Mouse (Mus musculus) forebrain, embryonic 13.5 days (tissue): ENCODE results near the gene Pheta2. TPM values are rescaled to one million over a fixed set of nuclear protein-coding genes. Genes with fewer than 3 reads are reported as not detected.

Experiments
- ATAC-seq: fragments of 200-750 bp; cut with Nextera tagmentation; 2 replicates; pipeline ENCODE4 v1.8.0; 2017
- H3K27ac ChIP-seq: fragments of 300-500 bp; sonication (generic); 2 replicates; pipeline ENCODE4 v1.5.1; 2015; ENCODE audit warnings: inconsistent platforms, mild to moderate bottlenecking, moderate library complexity
- H3K27me3 ChIP-seq: fragments of 300-500 bp; sonication (generic); 2 replicates; pipeline ENCODE4 v1.6.1; 2015; ENCODE audit warnings: mild to moderate bottlenecking, inconsistent platforms
- H3K36me3 ChIP-seq: fragments of 300-500 bp; sonication (generic); 2 replicates; pipeline ENCODE4 v1.6.1; 2015; ENCODE audit warnings: mild to moderate bottlenecking, inconsistent platforms; ENCODE audit not compliant: poor library complexity, severe bottlenecking
- H3K4me1 ChIP-seq: fragments of 300-500 bp; sonication (generic); 2 replicates; pipeline ENCODE4 v1.6.1; 2015; ENCODE audit warnings: inconsistent platforms
- H3K4me2 ChIP-seq: fragments of 300-500 bp; sonication (generic); 2 replicates; pipeline ENCODE4 v1.6.1; 2015; ENCODE audit warnings: inconsistent platforms, mild to moderate bottlenecking, moderate library complexity
- H3K4me3 ChIP-seq: fragments of 300-500 bp; sonication (generic); 2 replicates; pipeline ENCODE4 v1.5.1; 2015; ENCODE audit warnings: mild to moderate bottlenecking, inconsistent platforms
- H3K9ac ChIP-seq: fragments of 300-500 bp; sonication (generic); 2 replicates; pipeline ENCODE4 v1.6.1; 2015; ENCODE audit warnings: mild to moderate bottlenecking, inconsistent platforms
- H3K9me3 ChIP-seq: fragments of 300-500 bp; sonication (generic); replicated peaks from 2 replicates; pipeline ENCODE4 v1.6.1; 2016; ENCODE audit warnings: inconsistent platforms
- WGBS: fragments of 180-500 bp; shearing (Covaris S2); methylation state at CpG from one replicate; pipeline ENCODE4 v1.1.7; 2015; 5-methylcytosine and 5-hydroxymethylcytosine counted together
- polyA plus RNA-seq: library from polyadenylated mRNA; unstranded; fragments of >200 nt; fragmentation: Nextera tagmentation; extraction: Ambion mirVana; gene quantifications from 2 replicates; pipeline ENCODE4 v1.2.1, GENCODE M21; 2015

Pheta2 gene
- polyA plus RNA-seq, 1 experiment from 2014 or later = 1.3 TPM

DNA sequence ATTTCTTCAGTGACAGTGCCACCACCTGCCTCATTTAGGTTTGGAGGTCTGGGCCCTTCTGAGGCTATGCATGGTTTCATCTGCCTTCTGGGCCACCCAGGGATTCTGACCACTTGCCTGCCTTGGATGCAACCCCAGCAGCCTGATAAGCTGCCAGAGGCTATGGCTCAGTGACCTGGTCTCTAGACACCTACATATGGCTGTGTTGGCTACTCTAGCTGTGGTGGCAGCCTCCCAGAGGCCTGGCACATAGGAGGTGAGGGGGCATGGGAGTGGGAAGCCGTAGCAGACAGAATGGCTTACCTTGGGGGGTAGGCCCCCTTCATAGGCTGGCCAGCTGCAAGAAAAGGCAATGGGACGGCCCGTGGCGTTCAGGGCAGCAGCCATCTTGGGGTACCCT is 3.5 kb upstream of the Pheta2 start:
- 93% methylated on average over 4 of the region's 4 CpGs for WGBS
- Histone ChIP-seq H3K9ac (no peak overlapping the region; the same call in 1 of the 2 replicates), H3K4me3 (no peak overlapping the region), H3K27ac (no peak overlapping the region), H3K27me3 (peaks cover 8% of the 10 kb centered on the region), H3K9me3 (no peaks in the 10 kb centered on the region), H3K4me2 (no peak overlapping the region), H3K36me3 (peaks cover 34% of the 10 kb centered on the region), H3K4me1 (peaks cover 22% of the 10 kb centered on the region)
- ATAC-seq = no peak

DNA sequence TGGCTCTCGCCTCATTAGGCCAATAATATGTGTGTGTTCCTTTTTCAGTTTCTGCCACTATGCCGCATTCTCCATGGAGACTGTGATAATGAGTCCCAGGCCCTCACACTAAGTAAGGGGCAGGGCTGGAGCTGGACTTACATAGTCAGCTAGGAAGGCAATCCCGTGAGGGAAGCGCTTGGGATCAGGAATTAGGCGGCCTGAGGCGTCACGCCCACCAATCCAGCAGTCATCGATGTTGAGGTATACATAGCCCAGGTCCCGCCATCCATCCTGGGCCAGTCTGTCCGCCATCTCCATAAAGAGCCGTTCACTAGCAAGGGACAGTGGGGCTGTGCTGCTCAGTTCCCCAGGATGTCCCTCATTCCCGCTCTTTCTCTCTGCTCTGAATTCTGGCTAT is 2.1 kb upstream of the Pheta2 start:
- ATAC-seq = no peak
- Histone ChIP-seq H3K36me3 (peaks cover 22% of the 10 kb centered on the region), H3K4me1 (peaks cover 28% of the 10 kb centered on the region), H3K27ac (no peak overlapping the region), H3K9me3 (no peaks in the 10 kb centered on the region), H3K9ac (0 out of 2 replicates have a peak overlapping the region, but pooled peaks have one; percentile 26), H3K4me2 (no peak overlapping the region), H3K27me3 (peaks cover 20% of the 10 kb centered on the region), H3K4me3 (no peak overlapping the region)
- whole genome bisulfite sequencing = 59% methylated on average over 12 of the region's 12 CpGs

DNA sequence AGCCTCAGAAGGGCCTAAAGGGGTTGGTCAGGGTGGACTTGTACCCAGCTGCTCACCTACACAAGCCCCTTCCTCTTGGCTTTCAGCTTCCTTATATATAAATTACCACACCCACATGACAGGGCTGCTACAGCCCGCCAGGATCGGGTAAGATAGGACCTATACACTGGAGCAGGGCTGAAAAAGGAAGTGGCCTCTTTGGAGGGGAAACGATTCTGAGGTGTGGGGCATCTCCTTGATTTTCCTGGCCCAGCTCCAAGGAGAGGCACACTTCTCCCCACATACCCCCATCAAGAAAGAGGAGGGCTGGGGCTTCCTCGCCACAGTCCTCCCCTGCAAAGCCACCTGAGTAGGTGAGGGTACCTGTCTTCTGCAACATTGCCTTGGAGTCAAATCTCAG is 867 bp upstream of the Pheta2 start:
- peak overlapping the region; percentile 66 for H3K4me2 ChIP-seq
- WGBS = 42% methylated on average over 4 of the region's 4 CpGs
- peak overlapping the region; percentile 70 for H3K9ac ChIP-seq
- H3K9me3 ChIP-seq = no peaks in the 10 kb centered on the region
- H3K4me1 ChIP-seq = peaks cover 28% of the 10 kb centered on the region
- H3K4me3 ChIP-seq = peak overlapping the region; percentile 53
- H3K36me3 ChIP-seq = peaks cover 21% of the 10 kb centered on the region
- no peak overlapping the region for H3K27ac ChIP-seq
- peaks cover 20% of the 10 kb centered on the region for H3K27me3 ChIP-seq
- peak; percentile 12; the same call in 1 of the 2 replicates for ATAC-seq

DNA sequence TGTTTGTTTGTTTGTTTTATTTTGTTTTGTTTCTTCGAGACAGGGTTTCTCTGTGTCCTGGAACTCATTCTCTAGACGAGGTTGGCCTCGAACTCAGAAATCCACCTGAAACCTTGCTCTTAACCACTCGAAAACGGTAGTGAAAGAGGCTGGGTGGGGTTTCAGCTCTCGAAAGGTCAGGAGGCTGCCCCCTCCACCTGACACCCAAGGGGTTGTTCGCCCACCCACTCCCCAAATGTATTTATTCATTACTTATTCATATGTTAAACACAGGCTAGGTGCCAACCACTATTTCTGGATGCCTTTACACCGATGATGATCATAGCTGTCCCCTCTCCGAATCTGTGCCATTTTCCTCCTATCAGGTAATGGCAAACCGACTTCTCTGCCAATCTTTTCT is 408 bp downstream of the Pheta2 start:
- H3K27ac ChIP-seq = no peak overlapping the region
- peak overlapping the region; percentile 53 for H3K4me3 ChIP-seq
- no peak for ATAC-seq
- H3K27me3 ChIP-seq = peaks cover 20% of the 10 kb centered on the region
- H3K9ac ChIP-seq = peak overlapping the region; percentile 70
- H3K9me3 ChIP-seq = no peaks in the 10 kb centered on the region
- 54% methylated on average over 10 of the region's 10 CpGs for WGBS
- peaks cover 28% of the 10 kb centered on the region for H3K4me1 ChIP-seq
- H3K36me3 ChIP-seq = peaks cover 18% of the 10 kb centered on the region
- H3K4me2 ChIP-seq = peak overlapping the region; percentile 66

DNA sequence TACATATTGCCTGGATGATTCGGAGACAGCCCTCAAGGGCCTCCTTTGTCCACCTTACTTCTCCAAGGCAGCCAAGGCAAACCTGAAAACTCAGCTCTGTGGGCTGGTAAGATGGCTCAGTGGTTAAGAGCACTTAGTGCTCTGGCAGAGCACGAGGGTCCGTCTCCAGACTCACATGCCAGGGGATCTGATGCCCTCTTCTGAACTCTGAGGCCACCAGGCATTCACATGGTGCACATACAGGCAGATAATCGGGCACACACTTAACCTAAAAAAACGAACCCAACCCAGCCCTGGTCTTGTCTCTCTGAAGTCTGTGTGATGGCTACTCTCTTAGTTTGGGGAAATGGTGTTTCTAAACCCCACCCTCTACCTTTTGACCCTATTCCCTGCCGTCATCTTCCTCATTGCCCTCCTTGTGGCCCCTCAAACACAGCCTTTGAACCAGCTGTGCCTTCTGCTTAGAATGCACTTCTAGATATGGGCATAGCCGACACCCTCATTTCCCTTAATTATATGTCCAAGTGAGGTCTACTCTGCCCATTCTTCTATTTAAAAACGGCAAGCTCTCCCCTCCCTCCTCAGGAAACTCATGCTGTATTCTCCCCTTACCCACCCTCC is 1.0 kb downstream of the Pheta2 start:
- H3K4me2 ChIP-seq = 0 out of 2 replicates have a peak overlapping the region, but pooled peaks have one; percentile 66
- no peaks in the 10 kb centered on the region for H3K9me3 ChIP-seq
- H3K27ac ChIP-seq = no peak overlapping the region
- no peak overlapping the region for H3K9ac ChIP-seq
- peaks cover 28% of the 10 kb centered on the region for H3K4me1 ChIP-seq
- H3K36me3 ChIP-seq = peaks cover 12% of the 10 kb centered on the region
- 79% methylated on average over 8 of the region's 8 CpGs for WGBS
- H3K4me3 ChIP-seq = no peak overlapping the region
- no peak for ATAC-seq
- H3K27me3 ChIP-seq = peaks cover 20% of the 10 kb centered on the region

DNA sequence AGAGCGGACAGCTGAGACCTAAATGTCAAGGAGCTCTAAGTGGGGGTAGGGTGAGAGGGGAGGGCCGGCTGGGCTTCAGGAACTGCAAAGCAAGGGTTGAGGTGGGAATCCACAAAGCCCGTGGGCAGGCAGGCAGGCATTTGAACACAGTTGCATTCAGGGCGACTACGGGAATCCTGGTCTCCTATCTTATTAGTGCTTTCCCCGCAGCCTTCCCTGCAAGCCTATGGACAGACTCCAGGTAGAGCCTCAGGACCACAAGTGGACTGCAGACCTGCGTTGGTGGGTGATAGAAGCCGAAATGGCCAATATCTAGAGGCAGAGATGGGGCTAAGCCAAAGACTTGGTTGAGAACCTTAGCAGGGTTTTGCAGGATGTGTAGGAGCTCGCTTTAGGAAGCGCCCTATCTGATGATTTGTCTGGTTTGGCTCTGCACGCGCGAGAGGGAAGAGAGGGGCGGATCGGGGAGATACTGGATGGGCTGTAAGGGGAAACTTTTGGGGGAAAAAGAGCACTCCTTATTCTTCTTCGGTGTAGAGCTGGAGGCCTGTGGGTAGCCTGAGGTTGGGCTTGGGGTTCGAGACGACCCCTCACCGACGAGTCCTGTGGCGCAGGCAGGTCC is 1.8 kb downstream of the Pheta2 start:
- H3K4me1 ChIP-seq = peaks cover 28% of the 10 kb centered on the region
- peak overlapping the region; percentile 56 for H3K4me2 ChIP-seq
- no peaks in the 10 kb centered on the region for H3K9me3 ChIP-seq
- peaks cover 5% of the 10 kb centered on the region for H3K36me3 ChIP-seq
- peak overlapping the region; percentile 33 for H3K4me3 ChIP-seq
- no peak overlapping the region for H3K27ac ChIP-seq
- H3K9ac ChIP-seq = peak overlapping the region; percentile 55
- ATAC-seq = no peak
- 40% methylated on average over 21 of the region's 21 CpGs for WGBS
- H3K27me3 ChIP-seq = peaks cover 20% of the 10 kb centered on the region

DNA sequence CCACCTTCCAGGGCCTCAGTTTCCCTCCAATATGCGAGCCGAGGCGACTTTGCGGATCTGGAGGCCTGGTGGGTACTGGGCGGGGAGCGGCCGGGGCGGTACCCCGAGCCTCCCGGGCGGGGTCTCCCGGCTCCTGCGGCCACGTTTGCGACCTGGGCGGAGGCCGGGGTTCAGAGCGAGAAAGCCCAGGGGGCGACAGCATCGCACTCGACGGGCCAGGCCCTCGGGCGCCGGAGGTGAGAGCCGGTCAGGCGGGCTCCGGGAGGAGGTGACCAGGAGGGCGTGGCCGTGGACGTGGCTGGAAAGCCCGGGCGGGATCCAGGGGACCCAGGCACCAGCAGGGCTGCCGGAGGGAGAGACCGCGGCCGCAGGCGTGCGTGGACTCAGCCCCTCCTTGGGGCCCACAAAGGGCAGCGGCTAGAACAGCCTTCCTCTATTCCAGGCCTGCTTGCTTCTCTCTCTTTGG is 2.3 kb downstream of the Pheta2 start:
- Histone ChIP-seq H3K9ac (peak overlapping the region; percentile 55), H3K36me3 (no peaks in the 10 kb centered on the region), H3K4me1 (peaks cover 28% of the 10 kb centered on the region), H3K4me2 (peak overlapping the region; percentile 56), H3K9me3 (no peaks in the 10 kb centered on the region), H3K4me3 (peak overlapping the region; percentile 33), H3K27ac (no peak overlapping the region), H3K27me3 (peaks cover 20% of the 10 kb centered on the region)
- no peak for ATAC-seq
- 5% methylated on average over 39 of the region's 40 CpGs for WGBS

DNA sequence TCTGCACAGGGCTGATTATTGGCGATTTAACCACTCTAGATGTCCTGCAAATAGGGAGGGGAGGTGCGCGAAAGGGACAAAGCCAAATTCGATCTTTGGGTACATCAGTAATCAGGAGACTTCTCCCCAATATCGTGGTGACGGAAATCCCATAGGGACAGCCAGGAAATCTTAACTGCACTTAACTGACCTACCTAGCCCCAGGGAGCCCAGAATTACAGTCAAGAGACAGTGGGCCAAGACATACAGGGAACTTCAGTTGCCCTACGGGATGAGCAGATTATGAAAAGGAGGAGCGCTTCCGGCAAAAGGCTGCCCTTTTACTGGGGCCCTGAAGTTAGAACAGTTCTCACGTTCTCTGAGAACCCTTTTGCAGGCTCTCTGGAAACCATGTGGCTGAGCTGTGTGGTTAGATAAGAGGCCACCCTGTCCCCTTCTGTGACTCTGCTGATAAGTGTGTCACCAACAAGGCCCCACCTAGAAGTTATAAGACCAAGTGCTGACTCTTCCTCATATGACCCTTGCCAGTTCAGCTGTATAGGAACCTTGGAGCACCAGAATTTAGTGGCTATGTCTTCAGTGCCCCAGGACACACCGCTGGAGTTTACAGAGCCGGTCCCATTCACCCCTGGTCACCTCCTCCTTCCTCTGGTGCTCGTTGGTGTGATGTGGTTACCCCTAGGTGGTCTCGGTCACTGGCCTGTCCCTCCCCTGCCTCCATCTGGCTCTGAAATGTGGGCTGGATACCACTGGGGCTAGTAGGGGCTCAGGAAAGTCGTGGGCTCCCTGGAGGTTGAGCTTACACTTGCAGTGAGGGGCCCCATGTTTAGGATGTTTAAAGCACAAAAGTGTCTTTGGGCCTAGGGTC is 3.2 kb downstream of the Pheta2 start:
- peaks cover 20% of the 10 kb centered on the region for H3K27me3 ChIP-seq
- no peaks in the 10 kb centered on the region for H3K36me3 ChIP-seq
- H3K4me3 ChIP-seq = no peak overlapping the region; the same call in 1 of the 2 replicates
- H3K4me2 ChIP-seq = peak overlapping the region; percentile 56
- H3K27ac ChIP-seq = no peak overlapping the region
- peak overlapping the region; percentile 55; the same call in 1 of the 2 replicates for H3K9ac ChIP-seq
- H3K4me1 ChIP-seq = peaks cover 29% of the 10 kb centered on the region
- ATAC-seq = no peak
- 74% methylated on average over 15 of the region's 15 CpGs for WGBS
- H3K9me3 ChIP-seq = no peaks in the 10 kb centered on the region

DNA sequence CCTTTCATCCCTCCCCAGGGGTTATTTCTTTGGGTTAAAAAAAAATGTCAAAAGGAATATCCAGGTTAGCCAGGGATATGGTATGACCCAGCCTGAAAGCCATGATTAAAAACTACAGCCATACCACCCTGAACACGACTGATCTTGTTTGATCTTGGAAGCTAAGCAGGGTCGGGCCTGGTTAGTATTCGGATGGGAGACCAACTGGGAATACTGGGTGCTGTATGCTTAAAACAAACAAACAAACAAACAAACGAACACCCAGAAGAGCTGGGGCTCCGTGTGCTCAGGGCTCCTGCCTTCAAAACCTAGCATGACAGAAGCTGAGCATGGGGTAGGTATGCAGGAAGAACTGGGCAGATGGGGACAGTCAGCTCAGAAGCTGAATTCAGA is 3.8 kb downstream of the Pheta2 start:
- no peak overlapping the region for H3K27ac ChIP-seq
- peaks cover 4% of the 10 kb centered on the region; the same call in 1 of the 2 replicates for H3K36me3 ChIP-seq
- peaks cover 29% of the 10 kb centered on the region for H3K4me1 ChIP-seq
- no peaks in the 10 kb centered on the region for H3K9me3 ChIP-seq
- H3K4me3 ChIP-seq = no peak overlapping the region
- peaks cover 20% of the 10 kb centered on the region for H3K27me3 ChIP-seq
- no peak for ATAC-seq
- no peak overlapping the region for H3K4me2 ChIP-seq
- WGBS = 81% methylated on average over 5 of the region's 5 CpGs
- no peak overlapping the region for H3K9ac ChIP-seq

DNA sequence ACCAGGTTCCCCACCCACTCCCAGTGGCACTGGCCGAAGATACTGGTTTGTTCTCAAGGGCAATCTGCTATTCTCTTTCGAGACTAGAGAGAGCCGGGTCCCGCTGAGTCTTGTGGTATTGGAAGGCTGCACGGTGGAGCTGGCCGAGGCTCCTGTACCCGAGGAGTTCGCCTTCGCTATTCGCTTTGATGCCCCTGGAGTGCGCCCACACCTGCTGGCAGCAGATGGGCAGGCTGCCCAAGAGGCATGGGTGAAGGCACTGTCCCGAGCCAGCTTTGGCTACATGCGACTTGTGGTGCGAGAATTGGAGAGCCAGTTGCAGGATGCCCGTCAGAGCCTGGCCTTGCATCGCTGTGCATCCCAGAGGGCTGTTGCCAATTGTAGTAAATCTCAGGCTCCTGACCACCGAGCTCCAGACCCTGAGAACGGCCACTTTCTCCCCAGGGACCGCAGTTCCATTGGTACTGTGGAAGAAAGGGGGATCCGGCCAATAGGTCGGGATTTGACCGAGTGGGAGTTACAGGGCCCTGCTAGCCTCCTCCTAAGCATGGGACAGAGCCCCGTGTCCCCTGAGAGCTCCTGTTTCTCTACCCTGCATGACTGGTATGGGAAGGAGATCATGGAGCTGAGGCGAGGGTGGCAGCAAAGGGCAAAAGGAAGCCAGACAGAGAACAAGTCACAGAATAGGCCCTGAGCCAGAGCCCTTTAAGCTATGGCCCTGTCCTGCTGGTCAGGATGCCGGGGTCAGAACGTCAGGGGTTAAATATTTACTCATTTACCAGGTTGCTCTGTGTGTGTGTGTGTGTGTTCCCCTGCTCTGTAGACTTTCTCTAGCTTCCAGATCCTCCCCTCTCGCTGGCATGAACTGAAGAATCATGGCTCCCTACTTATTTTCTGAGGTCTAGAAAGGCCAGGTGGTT is 4.9 kb downstream of the Pheta2 start:
- H3K27ac ChIP-seq = no peak overlapping the region
- WGBS = 90% methylated on average over 27 of the region's 27 CpGs
- no peak overlapping the region for H3K4me2 ChIP-seq

DNA sequence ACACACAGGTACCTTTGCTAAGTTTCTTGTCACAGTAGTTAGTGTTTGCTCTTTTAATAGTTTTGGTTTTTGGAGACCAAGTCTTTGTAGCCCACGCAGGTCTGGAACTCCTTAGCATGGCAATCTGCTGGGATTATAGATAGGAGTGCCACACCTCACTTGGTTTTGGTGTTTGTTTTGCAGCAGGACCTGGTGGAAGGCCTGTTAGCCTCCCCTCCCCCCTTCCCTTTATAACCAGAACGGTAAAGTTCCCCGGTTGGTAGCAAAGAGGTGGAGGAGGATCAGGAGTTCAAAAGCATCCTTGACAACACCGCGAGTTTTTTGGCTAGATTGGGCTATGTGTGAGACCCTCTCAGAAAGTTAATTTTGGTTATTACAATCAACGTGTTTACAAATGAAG is 6.2 kb downstream of the Pheta2 start:
- Histone ChIP-seq H3K27ac (no peak overlapping the region), H3K36me3 (peaks cover 28% of the 10 kb centered on the region), H3K4me1 (peaks cover 21% of the 10 kb centered on the region), H3K9ac (no peak overlapping the region), H3K4me2 (no peak overlapping the region), H3K4me3 (no peak overlapping the region), H3K9me3 (no peaks in the 10 kb centered on the region), H3K27me3 (peaks cover 13% of the 10 kb centered on the region)
- 92% methylated on average over 6 of the region's 6 CpGs for WGBS
- no peak for ATAC-seq

More for the DNA sequence above, 4.9 kb downstream of the Pheta2 start:
- Histone ChIP-seq H3K27me3 (peaks cover 20% of the 10 kb centered on the region), H3K9me3 (no peaks in the 10 kb centered on the region), H3K4me3 (no peak overlapping the region), H3K4me1 (peaks cover 24% of the 10 kb centered on the region), H3K9ac (no peak overlapping the region), H3K36me3 (peaks cover 14% of the 10 kb centered on the region)
- no peak for ATAC-seq
